Mouse (Mus musculus) urinary bladder, adult 2 months (tissue): Measurements from ENCODE around the gene Snx29. TPM values are rescaled to one million over a fixed set of nuclear protein-coding genes. Genes with fewer than 3 reads are reported as not detected.

Experiments
- DNase-seq: peaks from one replicate; pipeline ENCODE4 v3.0.0; 2022; ENCODE audit warnings: low spot score
- polyA plus RNA-seq: library from polyadenylated mRNA; depleted of rRNA; stranded (reverse); fragments of >200 nt; gene quantifications from 2 replicates; pipeline ENCODE4 v1.2.3, GENCODE M21; 2012

Gene Snx29
- polyA plus RNA-seq, 1 experiment, result 8.1 TPM

DNA sequence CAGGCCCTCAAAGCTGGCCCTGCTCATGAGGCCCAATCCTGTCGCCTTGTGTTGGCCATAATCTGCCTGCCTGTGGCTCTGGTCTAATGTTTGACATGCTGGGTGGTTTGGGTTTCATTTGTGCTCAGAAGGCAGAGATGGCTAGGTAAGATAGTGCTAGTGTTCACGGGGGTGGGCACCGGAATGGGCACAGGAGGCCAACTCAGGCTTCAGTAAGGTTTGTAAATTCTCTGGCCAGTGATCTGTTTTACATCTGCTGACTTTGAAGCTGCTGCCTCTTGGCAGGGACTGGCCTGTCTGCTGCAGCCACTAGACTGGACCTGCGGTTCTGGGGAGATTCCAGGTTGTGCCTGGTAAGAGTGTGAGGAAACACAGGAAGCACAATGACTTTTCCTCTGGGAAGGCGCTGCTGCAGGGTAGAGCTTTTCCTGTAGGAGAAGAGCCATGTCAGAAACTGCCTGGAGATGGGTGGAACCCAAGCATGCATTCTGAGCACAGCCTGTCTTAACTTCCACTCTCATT, 408.4 kb downstream of the Snx29 start:
- no peak for DNase-seq

DNA sequence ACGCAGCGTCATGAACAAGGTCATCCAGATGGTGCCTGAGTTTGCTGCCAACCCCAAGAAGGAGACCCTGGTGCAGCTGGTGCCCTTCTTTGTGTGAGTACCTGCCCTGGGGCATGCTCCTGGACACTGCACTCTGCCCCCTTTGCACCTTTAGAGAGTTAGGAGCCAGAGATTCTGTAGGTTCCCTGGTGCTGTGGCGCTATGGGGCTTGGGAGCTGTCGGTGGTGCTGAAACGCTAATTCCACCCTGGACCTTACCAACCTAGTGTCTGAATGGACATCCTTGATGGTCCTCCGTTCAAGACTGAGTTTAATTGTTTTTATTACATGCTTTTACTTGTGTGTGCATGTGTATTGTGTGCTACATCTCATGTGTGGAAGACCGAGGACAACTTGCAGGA, 415.6 kb downstream of the Snx29 start:
- no peak for DNase-seq

DNA sequence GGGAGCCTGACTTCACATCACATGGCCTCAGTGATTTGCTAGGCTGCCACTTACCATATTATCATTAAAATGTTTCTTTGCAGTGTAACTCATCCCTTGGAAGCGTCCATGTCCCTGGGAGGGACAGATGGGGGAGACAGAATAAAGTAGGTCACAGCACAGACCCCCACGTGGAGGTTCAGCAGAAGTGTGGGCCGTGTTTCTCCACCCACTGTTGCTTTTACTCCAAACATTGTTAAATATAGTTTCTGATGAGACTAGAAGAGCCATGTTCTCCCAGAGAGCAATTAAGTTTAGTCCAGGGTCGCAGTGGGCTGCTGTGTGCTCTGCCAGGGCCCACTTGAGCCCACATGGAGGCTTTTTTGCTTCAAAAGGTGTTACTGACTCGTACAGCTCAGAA, 419.2 kb downstream of the Snx29 start:
- peak; percentile 3 for DNase-seq

DNA sequence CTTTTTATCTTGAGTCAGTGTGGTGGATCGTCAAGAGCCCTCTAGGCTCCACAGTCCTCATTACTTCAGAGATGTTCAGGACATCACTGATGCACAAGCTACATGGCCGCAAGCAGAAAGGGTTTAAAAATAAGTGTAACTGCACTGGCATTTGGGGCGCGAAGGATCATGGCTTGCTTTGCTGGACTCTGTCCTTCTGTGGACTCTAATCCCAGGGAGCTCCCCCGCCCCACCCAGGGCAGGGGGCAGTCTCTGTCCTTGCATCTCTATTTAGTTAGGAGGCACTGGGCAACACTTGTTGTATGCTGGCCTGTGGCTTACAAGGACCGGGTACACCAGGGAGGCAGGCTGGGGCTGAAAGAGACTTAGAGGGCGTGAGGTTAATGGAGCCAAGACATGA, 419.6 kb downstream of the Snx29 start:
- no peak for DNase-seq

DNA sequence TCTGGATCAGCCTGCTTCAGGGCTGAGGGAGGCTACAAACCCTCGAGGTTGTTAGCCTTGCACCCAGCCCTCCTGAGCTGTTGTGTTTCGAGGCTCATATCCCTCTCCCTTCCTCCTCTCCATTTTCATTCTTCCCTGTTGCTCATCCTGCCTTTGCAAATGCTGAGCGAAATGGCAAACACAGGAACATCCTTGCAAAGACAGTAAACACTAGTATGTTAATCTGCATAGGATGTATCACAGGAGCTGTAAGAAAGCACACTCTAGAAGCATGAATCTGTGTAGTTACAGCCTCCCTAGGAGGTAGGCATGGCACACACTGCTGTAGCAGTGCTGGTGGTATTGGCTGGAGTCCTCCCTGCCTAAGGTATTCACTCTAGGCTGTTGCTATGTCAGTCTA, 420.3 kb downstream of the Snx29 start:
- no peak for DNase-seq

DNA sequence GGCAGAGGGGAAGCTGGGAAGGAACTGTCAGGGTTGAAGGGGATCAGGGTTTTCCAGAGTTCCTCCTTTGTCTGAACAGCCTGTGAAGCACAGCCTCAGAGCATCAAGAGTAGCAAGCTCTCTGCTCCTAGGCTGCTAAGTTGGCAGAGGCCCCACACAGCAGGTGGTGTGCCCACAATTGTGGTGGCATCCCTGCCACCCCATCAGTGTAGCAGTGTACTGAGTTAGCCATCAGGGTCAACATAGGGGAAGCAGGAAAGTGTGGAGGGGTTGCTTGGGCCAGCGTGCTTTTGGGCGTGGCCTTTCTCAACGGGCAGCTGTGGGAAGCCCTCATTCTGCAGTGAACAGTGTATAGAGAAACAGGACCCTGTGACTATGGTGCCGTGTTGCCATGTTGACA, 421.0 kb downstream of the Snx29 start:
- DNase-seq, result no peak

DNA sequence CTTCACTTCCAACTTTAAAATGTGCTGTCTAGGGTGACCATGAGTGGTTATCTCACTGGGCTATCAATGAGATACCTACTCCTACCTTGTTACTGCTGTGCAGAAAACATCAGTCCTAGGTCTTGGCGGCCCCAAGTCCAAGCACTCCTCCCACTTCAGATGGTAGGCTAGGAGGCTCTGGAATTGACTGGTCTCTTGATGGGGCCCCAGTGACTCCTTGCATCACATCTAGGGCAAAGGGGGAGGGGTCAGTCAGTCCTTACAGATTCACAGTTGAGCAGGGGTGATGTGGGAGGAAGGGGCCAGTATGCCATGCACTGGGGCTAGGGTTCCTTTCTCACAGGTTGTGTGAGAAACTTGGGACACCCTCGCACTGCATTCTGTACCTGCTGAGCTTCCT, 423.3 kb downstream of the Snx29 start:
- DNase-seq, result peak; percentile 1

DNA sequence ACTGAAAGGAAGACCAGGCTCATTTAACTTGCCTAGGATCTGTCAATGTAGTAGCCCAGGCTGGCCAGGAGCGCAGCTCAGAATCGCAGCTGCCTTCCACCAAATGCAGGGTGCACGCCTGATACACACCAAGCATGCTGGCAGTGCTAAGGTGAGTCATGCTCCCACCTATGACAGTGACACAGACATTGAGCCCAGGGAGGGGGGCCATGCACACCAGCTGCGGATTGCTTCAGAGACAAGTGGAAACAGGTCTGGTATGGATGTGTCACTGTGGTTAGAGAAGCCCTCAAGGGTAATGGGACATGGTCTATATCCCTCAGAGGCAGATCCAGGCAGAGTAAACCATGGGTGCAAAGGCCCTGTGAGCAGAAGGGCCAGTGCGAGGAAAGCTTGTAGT, 425.2 kb downstream of the Snx29 start:
- peak; percentile 12 for DNase-seq

DNA sequence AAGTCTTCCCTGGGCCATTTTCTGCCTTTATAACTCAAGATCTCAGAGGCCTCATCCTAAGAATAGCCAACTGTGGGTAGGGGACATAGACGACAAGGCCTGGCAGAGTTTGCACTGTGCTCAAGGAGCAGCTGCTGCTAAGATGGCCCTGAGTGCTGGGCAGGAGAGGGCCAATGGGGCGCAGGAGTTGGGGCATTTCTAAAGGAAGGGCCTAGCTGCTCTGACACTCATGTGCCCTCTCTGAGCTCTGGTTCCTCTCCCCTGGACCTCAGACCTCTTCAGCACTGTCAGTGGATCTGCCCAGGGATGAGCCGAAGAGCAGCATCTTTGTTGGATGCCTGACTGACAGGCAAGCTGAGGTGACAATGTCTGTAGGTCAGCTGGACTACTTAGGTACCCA, 426.4 kb downstream of the Snx29 start:
- no peak for DNase-seq

DNA sequence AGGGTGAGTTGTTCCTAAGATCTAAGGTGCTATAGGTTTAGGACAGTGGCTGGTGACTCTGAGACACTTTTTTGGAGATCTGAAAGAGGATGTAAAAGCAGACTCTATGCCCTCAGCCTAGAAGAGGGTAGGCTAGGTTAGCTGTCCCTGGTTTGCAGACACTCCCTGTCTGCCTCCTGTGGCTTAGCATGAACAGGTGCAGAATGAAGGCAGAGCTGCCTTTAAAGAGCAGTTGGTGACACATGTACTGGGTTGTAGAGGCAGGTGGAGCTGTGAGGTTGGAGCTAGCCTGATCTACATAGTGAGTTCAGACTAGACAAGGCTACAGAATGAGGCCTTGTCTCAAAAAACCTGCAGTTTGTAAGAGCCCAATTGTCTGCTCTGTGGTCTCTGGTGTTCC, 427.9 kb downstream of the Snx29 start:
- no peak for DNase-seq

DNA sequence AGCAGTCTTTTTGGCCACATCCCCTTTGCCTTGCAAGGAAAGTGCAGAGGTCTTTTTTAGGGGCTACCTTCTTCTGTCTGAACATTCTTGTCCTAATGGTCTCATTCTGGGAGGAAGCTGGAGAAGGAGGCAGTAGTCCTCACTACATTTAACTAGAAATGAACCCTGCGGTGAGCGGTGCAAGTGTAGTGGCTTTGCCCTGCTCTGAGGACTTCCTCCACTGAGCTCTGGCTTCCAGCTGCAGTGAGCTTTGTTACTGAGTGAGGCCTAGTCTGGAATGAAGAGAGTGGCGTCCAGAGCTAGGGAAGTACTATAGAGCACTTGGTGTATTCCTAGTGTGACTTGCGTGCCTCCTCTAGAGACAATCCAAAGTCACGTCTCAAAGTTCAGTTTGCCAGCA, 429.8 kb downstream of the Snx29 start:
- no peak for DNase-seq

DNA sequence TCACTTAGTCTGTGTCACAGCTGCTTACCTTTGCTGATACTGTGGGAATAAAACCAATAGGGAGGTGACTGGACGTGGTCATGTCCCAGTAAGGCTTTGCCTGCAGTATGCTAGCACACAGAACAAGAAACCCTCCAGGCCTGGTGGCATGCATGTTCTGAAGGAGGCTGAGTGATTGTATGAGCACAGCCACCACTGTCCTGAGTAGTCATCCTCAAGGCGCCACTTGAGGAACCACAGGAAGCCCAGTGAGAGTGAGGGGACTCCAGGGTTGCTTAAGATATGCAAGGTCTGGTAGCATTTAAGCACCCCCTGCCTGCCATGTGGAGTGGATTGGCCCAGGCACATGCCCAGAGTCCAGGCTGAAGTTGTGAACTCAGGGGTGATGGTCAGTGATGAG, 430.8 kb downstream of the Snx29 start:
- DNase-seq, result no peak

DNA sequence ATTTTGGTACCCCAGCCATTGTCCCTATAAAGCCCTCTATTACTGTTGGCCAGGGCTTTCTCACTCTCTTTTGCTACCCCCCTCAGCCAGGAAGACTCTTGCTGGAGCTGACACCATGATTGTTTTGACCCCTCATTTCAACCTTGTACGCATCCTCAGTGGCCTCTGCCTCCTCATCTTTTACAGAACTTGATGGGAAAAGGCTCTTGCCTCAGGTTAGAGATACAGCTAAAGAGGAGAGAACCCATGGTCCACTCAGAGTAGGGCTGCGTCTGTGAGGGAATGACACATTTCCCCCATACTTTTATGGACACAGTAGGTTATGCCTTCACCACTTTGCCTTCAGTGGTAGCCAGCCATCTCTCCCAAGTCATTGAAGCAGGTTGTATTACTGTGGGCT, 431.4 kb downstream of the Snx29 start:
- no peak for DNase-seq

DNA sequence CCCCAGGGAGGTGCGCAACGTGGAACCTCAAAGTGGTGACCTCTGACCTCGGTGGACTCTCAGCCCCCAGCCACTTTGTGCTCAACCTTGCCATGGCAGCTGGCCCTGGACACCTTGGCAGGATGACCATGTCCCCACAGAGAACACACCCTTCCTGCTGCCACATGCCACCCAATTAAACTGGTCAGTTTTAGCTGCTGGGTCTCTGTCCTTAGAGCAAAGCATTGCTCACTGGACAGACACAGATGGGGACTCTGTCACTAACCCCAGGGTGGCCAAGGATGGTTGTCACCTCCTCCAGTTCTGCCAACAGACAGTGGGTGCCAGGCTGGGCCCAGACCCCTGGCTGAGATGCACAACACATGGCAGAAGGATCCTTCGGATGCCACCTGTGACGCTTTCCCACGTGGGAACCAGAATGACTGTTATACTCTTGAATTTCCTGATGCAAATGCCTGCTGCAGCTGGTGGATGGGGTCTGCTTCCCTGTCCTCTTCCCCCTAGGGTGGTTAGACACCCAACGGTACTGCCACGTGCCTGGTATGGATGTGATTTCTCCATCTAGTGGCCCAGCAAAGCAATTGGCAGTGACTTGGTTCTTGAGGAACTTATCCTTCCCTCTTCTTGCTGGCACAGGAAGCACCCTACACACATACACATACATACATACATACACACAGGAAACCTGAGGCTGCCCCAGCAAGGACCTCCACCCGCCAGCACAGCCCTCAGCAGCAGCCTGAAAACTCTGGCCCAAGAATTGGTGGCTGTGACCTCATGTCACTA, 432.8 kb downstream of the Snx29 start:
- DNase-seq, result no peak

DNA sequence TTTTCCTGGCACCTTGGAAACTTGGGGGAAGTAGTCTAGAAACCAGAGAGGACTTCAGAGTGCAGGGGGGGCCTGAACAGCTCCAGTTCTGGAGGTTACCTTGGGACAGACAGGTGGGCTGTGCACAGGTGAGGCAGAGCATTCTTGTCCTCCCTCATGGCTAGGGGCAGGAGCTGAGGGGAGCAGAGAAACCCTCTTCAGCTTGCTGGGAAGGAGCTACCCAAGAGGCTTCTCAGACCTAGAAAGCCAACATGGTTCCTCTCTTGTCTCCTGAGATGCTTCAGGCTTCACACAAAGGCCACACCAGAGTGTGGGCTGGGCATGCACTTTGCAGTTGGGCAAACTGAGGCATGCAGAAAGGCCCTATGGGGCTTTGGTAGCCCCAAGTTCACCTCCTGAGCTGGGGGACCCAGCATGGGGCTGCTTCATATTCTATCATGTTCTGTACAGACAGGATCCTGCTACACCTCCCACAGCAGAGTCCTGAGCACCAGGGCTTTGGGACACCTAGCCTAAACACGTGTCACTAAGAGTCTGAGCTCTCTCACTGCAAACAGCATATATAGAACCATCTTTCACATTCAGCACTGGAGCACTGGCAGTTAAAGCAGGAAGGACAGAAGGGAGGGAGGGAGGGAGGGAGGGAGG, 434.0 kb downstream of the Snx29 start:
- no peak for DNase-seq

DNA sequence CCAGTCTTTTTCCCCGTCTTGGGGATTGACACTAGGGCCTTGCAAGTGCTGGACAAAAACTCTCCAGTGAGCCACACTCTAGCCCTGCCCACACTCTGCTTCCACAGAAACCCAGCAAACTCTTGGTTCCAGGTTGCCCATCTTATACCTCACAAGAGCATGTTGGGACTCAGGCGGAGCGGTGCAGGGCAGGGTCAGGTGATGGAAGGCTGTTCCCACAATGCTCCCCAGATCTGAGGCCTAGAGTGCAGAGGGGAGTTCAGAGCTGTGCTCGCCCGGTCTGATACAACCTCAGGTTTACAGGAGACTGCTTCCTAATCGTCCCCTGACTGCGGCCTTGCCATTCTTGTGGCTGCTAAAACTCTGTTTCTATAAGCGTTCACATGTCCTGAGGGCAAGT, 434.8 kb downstream of the Snx29 start:
- DNase-seq, result no peak

DNA sequence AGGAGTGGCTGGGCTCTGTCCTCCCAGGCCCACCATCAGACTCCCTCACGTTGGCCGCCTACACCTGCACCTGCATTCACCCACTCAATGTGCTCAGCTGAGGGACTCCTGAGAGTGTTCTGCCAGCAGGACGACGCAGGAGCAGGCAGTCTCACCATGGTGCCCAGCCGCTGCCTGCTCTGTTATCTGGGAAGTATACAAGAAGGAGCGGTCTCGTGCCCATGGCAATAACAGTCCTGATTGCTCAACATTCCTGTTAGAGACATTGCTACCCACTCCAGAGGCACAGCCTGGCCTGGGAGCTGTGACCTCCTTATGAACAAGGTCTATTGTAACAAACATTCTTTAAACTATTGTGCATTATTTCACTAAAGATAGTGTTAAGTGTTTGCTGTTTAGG, 435.2 kb downstream of the Snx29 start:
- no peak for DNase-seq

DNA sequence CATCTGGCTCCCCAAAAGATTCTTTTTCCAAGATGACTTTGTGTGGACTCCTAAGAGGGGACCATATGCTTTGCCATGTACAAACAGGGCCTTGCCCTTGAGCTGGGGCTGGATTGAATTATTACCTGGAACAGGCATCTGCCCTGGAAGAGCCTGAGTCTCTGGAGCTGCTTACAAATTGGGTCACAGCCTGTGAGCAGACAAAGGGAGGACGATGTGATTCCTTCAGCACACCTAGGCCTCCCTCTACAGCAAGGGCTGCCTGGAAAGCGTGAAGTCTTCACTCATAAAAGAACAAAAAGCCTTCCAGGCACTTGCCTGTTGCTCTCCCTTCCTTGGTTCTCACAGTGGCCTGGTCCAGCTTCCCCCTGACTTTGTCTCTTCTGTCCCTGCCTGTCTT, 449.6 kb downstream of the Snx29 start:
- no peak for DNase-seq

DNA sequence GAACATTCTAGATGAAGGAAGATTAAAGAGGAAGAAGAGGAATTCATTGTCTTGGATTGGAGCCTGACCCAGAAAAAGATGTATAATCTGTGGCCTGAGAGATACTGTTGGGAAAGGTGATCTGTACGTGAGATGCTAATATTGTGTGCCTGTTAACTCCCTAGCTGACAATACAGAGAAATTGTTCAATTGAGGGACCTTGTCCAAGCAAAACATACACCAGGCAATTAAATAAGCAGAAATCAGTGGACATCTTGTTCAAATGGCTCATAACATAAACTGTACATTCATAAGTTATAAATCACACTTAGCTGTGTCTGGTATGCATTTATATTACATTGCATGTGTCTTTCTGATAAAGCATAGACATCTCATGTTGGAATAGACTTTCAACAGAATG, 451.6 kb downstream of the Snx29 start:
- DNase-seq, result no peak

DNA sequence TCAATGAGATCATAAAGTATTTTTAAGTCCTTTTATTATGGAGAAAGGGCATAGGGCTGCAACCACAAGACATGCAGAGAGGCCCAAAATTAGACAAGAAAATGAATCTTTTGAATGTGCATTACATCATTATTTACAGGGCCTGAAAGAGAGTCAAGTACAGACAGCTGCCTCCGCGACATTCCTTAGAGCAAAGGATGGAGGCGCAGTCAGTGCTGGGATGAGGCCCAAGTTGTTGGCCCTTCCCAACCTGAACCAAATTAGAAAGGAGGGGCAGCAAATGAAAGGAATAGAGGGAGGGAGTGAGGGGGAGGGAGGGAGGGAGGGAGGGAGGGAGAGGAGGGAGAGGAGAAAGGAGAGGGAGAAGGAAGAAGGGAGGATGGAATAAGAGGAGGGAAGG, 453.8 kb downstream of the Snx29 start:
- DNase-seq, result no peak

DNA sequence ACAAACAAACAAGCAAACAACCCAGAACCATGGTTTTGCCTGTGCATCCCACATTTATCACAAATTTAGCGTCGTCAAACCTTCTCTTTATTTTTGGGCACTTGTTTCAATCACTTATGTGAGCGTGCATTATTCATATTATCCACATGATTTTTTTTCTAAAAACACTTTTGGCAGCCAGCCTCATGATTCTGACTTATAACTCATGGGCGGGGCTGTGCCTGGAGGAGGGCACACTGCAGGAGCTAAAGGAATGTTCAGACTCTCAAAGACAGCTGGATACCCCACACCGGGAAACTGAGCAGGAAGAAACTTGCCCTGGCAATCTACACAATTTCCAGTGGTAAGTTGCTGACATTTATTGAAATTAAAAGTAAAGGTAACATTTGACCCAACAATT, 455.5 kb downstream of the Snx29 start:
- no peak for DNase-seq

DNA sequence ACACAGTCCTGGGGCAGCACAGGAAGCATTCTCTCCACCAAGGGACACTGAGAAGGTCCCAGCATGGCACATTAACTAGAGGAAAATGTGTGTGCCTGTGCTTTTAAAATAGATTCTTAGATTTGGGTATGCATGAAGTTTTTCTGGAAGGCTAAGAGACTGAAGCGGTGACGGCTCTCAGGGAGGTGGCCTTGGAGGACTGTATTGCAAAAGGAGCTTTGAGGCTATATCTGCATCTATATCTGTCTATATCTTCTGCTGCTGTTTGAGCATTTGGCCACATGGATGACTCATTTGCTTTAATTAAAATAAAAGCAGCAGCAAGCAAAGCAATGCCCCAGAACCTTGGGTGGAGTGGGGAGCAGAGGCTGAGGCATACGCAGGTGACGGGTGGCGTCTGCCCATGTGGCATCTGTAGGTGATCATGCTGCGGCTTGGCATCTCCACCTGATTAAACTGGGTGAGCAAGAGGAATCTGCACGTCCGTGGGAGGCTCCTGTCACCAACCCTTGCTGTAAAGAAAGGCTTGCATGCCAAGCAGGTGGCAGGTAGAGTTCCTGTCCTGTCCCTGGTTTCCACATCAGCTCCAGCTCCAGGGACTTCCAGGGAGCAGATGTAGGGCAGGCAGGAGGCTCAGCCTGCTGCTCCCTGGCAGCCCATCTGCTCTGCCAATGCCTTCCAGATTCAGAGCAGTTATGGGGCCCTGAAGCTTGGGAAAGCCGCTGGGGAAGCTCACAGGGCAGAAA, 456.2 kb downstream of the Snx29 start:
- DNase-seq, result no peak

DNA sequence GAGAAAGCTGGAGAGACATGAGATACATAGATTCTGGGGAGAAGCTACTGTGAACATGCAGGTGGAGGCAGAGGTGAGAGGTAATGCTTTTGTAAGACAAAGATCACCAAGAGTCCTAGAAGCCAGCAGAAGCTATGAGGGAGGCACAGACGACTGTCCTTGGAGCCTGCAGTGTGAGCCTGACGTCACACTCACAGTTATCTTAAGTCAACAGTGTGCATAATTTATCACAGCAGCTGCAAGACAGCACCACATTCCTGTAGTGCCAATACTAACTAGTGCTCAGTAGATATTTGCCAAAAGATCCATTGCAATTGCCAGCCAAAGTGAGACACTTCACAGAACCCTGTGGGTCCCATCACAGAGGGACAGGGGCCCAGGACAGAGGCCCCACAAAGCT, 459.4 kb downstream of the Snx29 start:
- DNase-seq, result no peak
